Mouse (Mus musculus) brown adipose tissue, adult 24 weeks (tissue): ENCODE results near the gene Fam193a. TPM values are rescaled to one million over a fixed set of nuclear protein-coding genes. Genes with fewer than 3 reads are reported as not detected.

Source experiments
- H3K27ac ChIP-seq: fragments of 200-500 bp; replicated peaks from 2 replicates; pipeline ENCODE4 v1.5.1; 2012; ENCODE audit warnings: low read depth, mild to moderate bottlenecking, low read length
- H3K4me1 ChIP-seq: fragments of 200-500 bp; 2 replicates; pipeline ENCODE4 v1.6.1; 2012; ENCODE audit warnings: low read length, mixed read lengths; ENCODE audit not compliant: control insufficient read depth, insufficient read depth, insufficient read length
- H3K4me3 ChIP-seq: fragments of 200-500 bp; 2 replicates; pipeline ENCODE4 v1.5.1; 2012; ENCODE audit warnings: low read depth, mild to moderate bottlenecking, low read length, moderate library complexity; ENCODE audit not compliant: insufficient read depth
- polyA plus RNA-seq: library from polyadenylated mRNA; stranded (reverse); fragments of >200 nt; gene quantifications from 2 replicates; pipeline ENCODE4 v1.2.4, GENCODE M21; 2012; ENCODE audit not compliant: missing spikeins, insufficient read depth, insufficient read length

Gene Fam193a
- polyA plus RNA-seq, 1 experiment, result 7.2 TPM

DNA sequence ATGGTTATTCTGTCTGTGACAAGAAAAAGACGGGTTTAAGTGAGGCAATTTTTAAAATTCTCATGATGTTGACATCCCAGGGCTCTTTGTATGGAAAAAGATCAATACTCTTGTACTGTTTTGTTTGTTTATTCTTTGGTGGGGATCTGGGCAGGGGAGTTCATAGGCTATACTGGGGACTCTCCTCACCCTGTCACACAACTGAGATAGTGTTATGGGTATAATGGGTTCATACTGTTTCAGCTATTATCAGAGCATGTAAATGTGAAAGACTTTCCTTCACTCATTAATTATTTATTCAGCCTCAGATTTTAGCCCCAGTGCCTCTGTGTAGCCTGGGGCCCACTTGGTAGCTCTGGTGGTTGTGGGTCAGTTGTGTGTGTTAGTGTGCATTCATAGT lies 39.3 kb downstream of the Fam193a start:
- Histone ChIP-seq H3K27ac (no peak overlapping the region), H3K4me1 (peaks cover 11% of the 10 kb centered on the region), H3K4me3 (no peak overlapping the region)

DNA sequence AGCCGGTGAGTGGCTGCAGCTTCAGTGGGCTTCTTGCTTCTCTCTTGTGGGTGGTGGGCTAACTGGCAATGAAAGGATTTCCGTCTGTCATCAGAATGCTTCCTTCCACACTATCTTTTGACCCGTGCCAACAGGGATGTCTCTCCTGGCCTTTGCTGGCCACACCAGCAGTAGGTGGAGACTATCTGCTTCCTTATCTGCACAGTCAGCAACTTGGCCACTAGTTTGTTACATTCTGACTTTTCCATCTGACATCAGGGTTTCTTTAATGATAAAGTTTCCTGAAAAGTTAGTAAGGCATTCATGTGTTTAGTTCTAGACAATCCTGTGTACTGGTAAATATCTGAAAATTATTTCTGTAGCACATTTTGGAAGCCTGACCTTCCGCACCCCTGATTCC lies 41.1 kb downstream of the Fam193a start:
- Histone ChIP-seq H3K4me1 (peaks cover 11% of the 10 kb centered on the region), H3K4me3 (no peak overlapping the region), H3K27ac (no peak overlapping the region)

GRCm38 (mm10) chr5:34413921-34414320 lies 44.2 kb downstream of the Fam193a start:
- no peak overlapping the region for H3K4me3 ChIP-seq
- H3K27ac ChIP-seq, result no peak overlapping the region
- peaks cover 13% of the 10 kb centered on the region for H3K4me1 ChIP-seq

GRCm38 (mm10) chr5:34417251-34418008 lies 47.7 kb downstream of the Fam193a start:
- no peak overlapping the region for H3K27ac ChIP-seq
- H3K4me1 ChIP-seq, result peaks cover 6% of the 10 kb centered on the region
- no peak overlapping the region for H3K4me3 ChIP-seq

GRCm38 (mm10) chr5:34419188-34419587 lies 49.5 kb downstream of the Fam193a start:
- Histone ChIP-seq H3K4me3 (no peak overlapping the region), H3K27ac (no peak overlapping the region), H3K4me1 (peaks cover 6% of the 10 kb centered on the region)

- H3K4me3 ChIP-seq, result no peak overlapping the region
- H3K4me1 ChIP-seq, result no peaks in the 10 kb centered on the region
- H3K27ac ChIP-seq, result no peak overlapping the region
These were observed 61.0 kb downstream of the Fam193a start for GRCm38 (mm10) chr5:34430776-34431175.

DNA sequence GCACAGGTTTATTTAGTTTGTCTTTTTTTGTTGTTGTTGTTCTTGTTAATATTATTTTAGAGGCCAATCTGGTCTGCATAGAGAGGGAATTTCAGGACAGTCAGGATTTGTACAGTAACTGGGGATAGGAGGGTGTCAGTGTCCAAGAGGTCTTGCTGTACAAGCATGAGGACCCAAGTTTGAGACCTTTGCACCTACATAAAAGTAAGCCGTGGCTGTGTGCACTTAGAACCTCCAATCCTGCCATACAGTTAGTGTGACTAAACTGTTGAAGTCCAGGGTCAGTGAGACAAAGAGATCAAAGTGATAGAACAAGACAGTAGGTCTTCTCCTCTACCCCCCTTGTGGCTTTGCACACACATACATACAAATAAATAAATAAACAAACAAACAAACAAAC lies 64.1 kb downstream of the Fam193a start:
- Histone ChIP-seq H3K4me1 (no peaks in the 10 kb centered on the region), H3K4me3 (no peak overlapping the region), H3K27ac (no peak overlapping the region)

- no peak overlapping the region for H3K4me3 ChIP-seq
- H3K27ac ChIP-seq, result no peak overlapping the region
- H3K4me1 ChIP-seq, result no peaks in the 10 kb centered on the region
These were observed 64.5 kb downstream of the Fam193a start for GRCm38 (mm10) chr5:34434241-34434640.

DNA sequence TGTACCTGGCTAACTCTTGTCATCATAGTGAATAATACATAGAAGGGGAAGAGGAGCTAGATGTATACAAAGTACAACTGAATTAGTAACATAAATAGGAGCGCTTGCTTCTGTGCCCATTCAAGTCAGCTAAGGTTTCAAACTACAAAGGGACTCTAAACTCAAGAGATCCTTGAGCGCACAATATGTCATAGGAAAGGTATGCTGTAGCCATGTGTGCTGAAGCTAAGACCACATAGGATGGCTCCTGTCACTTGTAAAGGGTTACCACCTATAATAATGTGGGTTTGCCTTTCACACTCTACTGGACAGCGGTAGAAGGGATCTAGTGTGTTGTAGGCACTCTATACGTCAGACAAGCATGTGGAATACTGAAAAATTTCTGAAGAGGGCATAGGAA lies 68.3 kb downstream of the Fam193a start:
- Histone ChIP-seq H3K4me3 (no peak overlapping the region), H3K4me1 (no peaks in the 10 kb centered on the region), H3K27ac (no peak overlapping the region)

DNA sequence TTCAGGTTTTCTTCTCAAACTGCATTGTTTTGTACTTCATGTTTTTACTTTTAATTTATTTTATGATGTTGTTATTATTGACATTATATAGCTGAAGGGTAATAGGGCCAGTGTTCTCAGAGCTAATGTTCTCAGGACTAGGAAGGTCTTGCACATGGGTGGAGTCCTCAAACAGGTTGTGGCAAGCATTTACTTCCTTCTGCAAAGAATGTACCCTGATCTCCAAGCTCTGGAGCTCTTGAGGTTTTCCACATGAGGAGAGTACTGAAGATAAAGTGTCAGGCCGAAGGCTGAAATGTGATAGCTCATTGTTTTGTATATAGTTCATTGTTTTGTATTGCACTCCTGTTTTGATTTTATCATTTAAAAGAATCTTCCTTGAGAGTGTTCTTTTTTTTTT lies 68.9 kb downstream of the Fam193a start:
- Histone ChIP-seq H3K4me1 (no peaks in the 10 kb centered on the region), H3K4me3 (no peak overlapping the region), H3K27ac (no peak overlapping the region)

GRCm38 (mm10) chr5:34439768-34440167 lies 70.0 kb downstream of the Fam193a start:
- Histone ChIP-seq H3K4me1 (no peaks in the 10 kb centered on the region), H3K4me3 (no peak overlapping the region), H3K27ac (no peak overlapping the region)

DNA sequence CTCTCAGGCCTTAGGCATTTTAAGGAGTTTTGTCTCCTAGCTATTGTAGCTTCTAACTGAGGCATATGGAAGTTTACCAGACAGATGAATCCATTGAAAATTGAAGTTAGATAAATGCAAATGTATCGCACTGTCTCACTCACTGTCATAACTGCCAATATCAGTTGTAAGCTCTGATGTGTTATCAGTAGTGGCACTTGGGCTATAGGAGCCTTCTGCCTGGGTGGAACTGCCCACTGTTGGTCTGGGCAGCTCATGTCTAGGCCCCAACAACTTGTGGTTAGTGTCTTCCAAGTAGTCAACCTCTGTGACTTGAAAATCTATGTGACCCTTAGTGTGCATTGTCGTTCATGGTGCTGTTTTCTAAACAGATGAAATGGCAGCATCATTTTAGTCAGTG lies 72.1 kb downstream of the Fam193a start:
- H3K27ac ChIP-seq, result no peak overlapping the region
- no peak overlapping the region for H3K4me3 ChIP-seq
- no peaks in the 10 kb centered on the region for H3K4me1 ChIP-seq

GRCm38 (mm10) chr5:34446207-34446606 lies 76.5 kb downstream of the Fam193a start:
- Histone ChIP-seq H3K27ac (no peak overlapping the region), H3K4me3 (no peak overlapping the region), H3K4me1 (no peaks in the 10 kb centered on the region)

GRCm38 (mm10) chr5:34458994-34459393 lies 89.3 kb downstream of the Fam193a start:
- no peak overlapping the region for H3K4me3 ChIP-seq
- H3K4me1 ChIP-seq, result no peaks in the 10 kb centered on the region
- H3K27ac ChIP-seq, result no peak overlapping the region

DNA sequence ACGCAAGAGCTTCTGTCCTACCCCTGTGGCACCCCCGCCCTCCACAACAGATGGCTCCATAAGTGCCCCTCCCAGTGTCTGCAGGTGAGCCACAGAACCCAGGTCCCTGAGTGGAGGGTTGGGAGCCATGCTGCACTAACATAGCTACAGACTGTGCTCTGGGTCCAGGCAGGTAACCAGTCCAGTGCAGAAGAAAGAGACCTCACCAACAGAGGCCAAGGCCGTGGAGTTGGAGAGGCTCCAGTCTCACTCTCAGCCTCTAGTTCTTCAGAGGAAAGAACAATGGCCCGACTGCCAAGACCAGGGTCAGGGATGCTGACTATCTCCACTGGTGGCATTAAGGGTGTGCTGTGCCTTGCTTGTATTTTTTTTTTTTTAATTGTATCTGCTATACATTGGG lies 91.6 kb downstream of the Fam193a start:
- H3K4me1 ChIP-seq, result no peaks in the 10 kb centered on the region
- no peak overlapping the region for H3K27ac ChIP-seq
- no peak overlapping the region for H3K4me3 ChIP-seq

DNA sequence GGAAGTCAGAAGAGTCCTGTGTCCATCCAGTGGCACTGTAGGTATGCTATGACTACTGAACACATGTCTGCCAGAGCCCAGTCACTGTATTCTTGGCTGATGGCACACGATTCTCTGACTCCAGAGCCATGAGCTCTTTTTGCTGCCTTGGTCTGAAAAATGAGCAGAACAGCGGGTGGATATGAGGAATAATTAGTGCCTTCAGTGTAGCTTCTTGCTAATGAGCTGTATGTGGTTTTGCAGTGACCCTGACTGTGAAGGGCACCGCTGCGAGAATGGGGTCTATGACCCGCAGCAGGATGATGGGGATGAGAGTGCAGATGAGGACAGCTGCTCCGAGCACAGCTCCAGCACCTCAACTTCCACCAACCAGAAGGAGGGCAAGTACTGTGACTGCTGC lies 92.1 kb downstream of the Fam193a start:
- Histone ChIP-seq H3K4me1 (no peaks in the 10 kb centered on the region), H3K27ac (no peak overlapping the region), H3K4me3 (no peak overlapping the region)
